23 mouse cellular contexts compared by ENCODE assay signal in genomic region chr10:20036846-20037245, GRCm38 (mm10).
DNase-seq lines count a peak whose midpoint lies in the region; ATAC-seq lines count a peak whose summit lies in the region.
"Had no signal": no experiment of that assay in that cellular context is flagged by ENCODE, and none has a peak within 500 bp of the region (broad histone marks: within the 10 kb centered on the region; RNA-seq: fewer than 3 reads in every experiment).

No protein-coding gene starts in this region.

- no peaks in the 10 kb centered on the region for H3K4me1 ChIP-seq in heart, embryonic 10.5 days
- H3K4me1 ChIP-seq in hindbrain, embryonic 12.5 days, result 0 out of 2 replicates have a peak, but pooled peaks cover 3% of the 10 kb centered on the region
- H3K4me1 ChIP-seq: forebrain, embryonic 15.5 days; hindbrain, embryonic 15.5 days; intestine, embryonic 15.5 days; liver, embryonic 15.5 days; midbrain, embryonic 15.5 days had no signal

- 82% methylated on average over 7 of the region's 7 CpGs for WGBS in heart, embryonic 10.5 days
- 84% methylated on average over 7 of the region's 7 CpGs for whole genome bisulfite sequencing in hindbrain, embryonic 12.5 days

- H3K4me3 ChIP-seq in heart, embryonic 10.5 days, result no peak overlapping the region
- H3K4me3 ChIP-seq in hindbrain, embryonic 12.5 days, result no peak overlapping the region
- H3K4me3 ChIP-seq: forebrain, embryonic 15.5 days; hindbrain, embryonic 15.5 days; intestine, embryonic 15.5 days; liver, embryonic 15.5 days; midbrain, embryonic 15.5 days had no signal

- peaks cover 10% of the 10 kb centered on the region; the same call in 1 of the 2 replicates for H3K36me3 ChIP-seq in heart, embryonic 10.5 days
- H3K36me3 ChIP-seq in hindbrain, embryonic 12.5 days, result no peaks in the 10 kb centered on the region
- H3K36me3 ChIP-seq: forebrain, embryonic 15.5 days; hindbrain, embryonic 15.5 days; intestine, embryonic 15.5 days; liver, embryonic 15.5 days; midbrain, embryonic 15.5 days had no signal

- no peaks in the 10 kb centered on the region for H3K27me3 ChIP-seq in heart, embryonic 10.5 days (ENCODE audit: insufficient read depth, poor library complexity, severe bottlenecking)
- no peaks in the 10 kb centered on the region for H3K27me3 ChIP-seq in hindbrain, embryonic 12.5 days
- H3K27me3 ChIP-seq: forebrain, embryonic 15.5 days; hindbrain, embryonic 15.5 days; intestine, embryonic 15.5 days; liver, embryonic 15.5 days; midbrain, embryonic 15.5 days; Patski had no signal

- intact Hi-C loops in heart, postnatal 36 days (cut with DNase I), result no loop called here

- H3K27ac ChIP-seq in heart, embryonic 10.5 days, result no peak overlapping the region
- H3K27ac ChIP-seq in hindbrain, embryonic 12.5 days, result no peak overlapping the region
- H3K27ac ChIP-seq: forebrain, embryonic 15.5 days; hindbrain, embryonic 15.5 days; intestine, embryonic 15.5 days; liver, embryonic 15.5 days; midbrain, embryonic 15.5 days had no signal

- H3K9ac ChIP-seq in hindbrain, embryonic 12.5 days, result no peak overlapping the region
- H3K9ac ChIP-seq: forebrain, embryonic 15.5 days; hindbrain, embryonic 15.5 days; intestine, embryonic 15.5 days; liver, embryonic 15.5 days; midbrain, embryonic 15.5 days had no signal

- ATAC-seq in granulocyte monocyte progenitor cell, adult 5-6 weeks (replicated peaks; ENCODE audit: poor library complexity, severe bottlenecking), result peak; percentile 85
- ATAC-seq in neutrophil, adult 5-6 weeks (ENCODE audit: extremely low read depth, insufficient number of reproducible peaks, low FRiP score, poor library complexity, severe bottlenecking), result peak; percentile 54
- no peak for ATAC-seq in hindbrain, embryonic 12.5 days (ENCODE audit: low FRiP score)
- ATAC-seq: forebrain, embryonic 15.5 days; intestine, embryonic 15.5 days; lung, postnatal 0 days; midbrain, embryonic 15.5 days; Patski had no signal

- DNase-seq in heart, embryonic 10.5 days (ENCODE audit: low spot score), result peak; percentile 20
- no peak for DNase-seq in heart, postnatal 36 days
- peak; percentile 33 to 58 for DNase-seq in B cell, adult 2 months
- DNase-seq in frontal cortex, postnatal 25 days (ENCODE audit: low spot score in 2 of 2), result no peak
- no peak for DNase-seq in T-cell, adult 2 months (ENCODE audit: low spot score)
- DNase-seq: adrenal gland, postnatal 36 days; cerebellum, adult 9-10 months; embryo, embryonic 11 days; gastrocnemius, postnatal 36 days; heart, postnatal 10 days; layer of hippocampus, postnatal 36 days; thymus, postnatal 4 days had no signal

- H3K4me2 ChIP-seq in hindbrain, embryonic 12.5 days (replicated peaks), result no peak overlapping the region
- H3K4me2 ChIP-seq: forebrain, embryonic 15.5 days; heart, embryonic 11.5 days; hindbrain, embryonic 15.5 days; intestine, embryonic 15.5 days; liver, embryonic 15.5 days; midbrain, embryonic 15.5 days had no signal

- H3K9me3 ChIP-seq in heart, embryonic 10.5 days, result no peaks in the 10 kb centered on the region
- H3K9me3 ChIP-seq in hindbrain, embryonic 12.5 days (replicated peaks), result no peaks in the 10 kb centered on the region
- H3K9me3 ChIP-seq: forebrain, embryonic 15.5 days; hindbrain, embryonic 15.5 days; intestine, embryonic 15.5 days; liver, embryonic 15.5 days; midbrain, embryonic 15.5 days had no signal

Comparison
In these comparisons a context has a peak if more than half of its experiments do, and no peak if none do; other contexts are left out.
1. DNase-seq: peak in heart, embryonic 10.5 days (single experiment) and B cell, adult 2 months (2 of 2); none in heart, postnatal 36 days (0 of 2), frontal cortex, postnatal 25 days (0 of 2) and T-cell, adult 2 months (single experiment).